Mouse (Mus musculus) embryonic facial prominence, embryonic 13.5 days (tissue): ENCODE data around the gene Mybpc2. TPM values are rescaled to one million over a fixed set of nuclear protein-coding genes. Genes with fewer than 3 reads are reported as not detected.
A peak's percentile ranks its signal among the peaks of the same experiment; 100 is the strongest.

Source experiments
- ATAC-seq: fragments of 200-750 bp; cut with Nextera tagmentation; 2 replicates; pipeline ENCODE4 v1.8.0; 2017; ENCODE audit warnings: low read depth; ENCODE audit not compliant: insufficient number of reproducible peaks, insufficient read depth, low FRiP score, low TSS enrichment
- H3K27ac ChIP-seq: fragments of 300-500 bp; sonication (generic); 2 replicates; pipeline ENCODE4 v1.5.1; 2015; ENCODE audit warnings: moderate library complexity, mild to moderate bottlenecking, inconsistent platforms
- H3K27me3 ChIP-seq: fragments of 300-500 bp; sonication (generic); 2 replicates; pipeline ENCODE4 v1.6.1; 2015; ENCODE audit warnings: mild to moderate bottlenecking, inconsistent platforms
- H3K36me3 ChIP-seq: fragments of 300-500 bp; sonication (generic); 2 replicates; pipeline ENCODE4 v1.6.1; 2015; ENCODE audit warnings: mild to moderate bottlenecking, inconsistent platforms
- H3K4me1 ChIP-seq: fragments of 300-500 bp; sonication (generic); 2 replicates; pipeline ENCODE4 v1.6.1; 2015; ENCODE audit warnings: inconsistent platforms
- H3K4me2 ChIP-seq: fragments of 300-500 bp; sonication (generic); 2 replicates; pipeline ENCODE4 v1.6.1; 2015; ENCODE audit warnings: moderate library complexity, mild to moderate bottlenecking, inconsistent platforms
- H3K4me3 ChIP-seq: fragments of 300-500 bp; sonication (generic); 2 replicates; pipeline ENCODE4 v1.5.1; 2015; ENCODE audit warnings: mild to moderate bottlenecking, inconsistent platforms
- H3K9ac ChIP-seq: fragments of 300-500 bp; sonication (generic); 2 replicates; pipeline ENCODE4 v1.6.1; 2015; ENCODE audit warnings: mild to moderate bottlenecking, inconsistent platforms
- H3K9me3 ChIP-seq: fragments of 300-500 bp; sonication (generic); 2 replicates; pipeline ENCODE4 v1.6.1; 2016; ENCODE audit warnings: inconsistent platforms
- WGBS: fragments of 180-500 bp; shearing (Covaris S2); methylation state at CpG from one replicate; pipeline ENCODE4 v1.1.7; 2015; ENCODE audit warnings: mixed read lengths; 5-methylcytosine and 5-hydroxymethylcytosine counted together
- polyA plus RNA-seq: library from polyadenylated mRNA; unstranded; fragments of >200 nt; fragmentation: Nextera tagmentation; extraction: Ambion mirVana; gene quantifications from 2 replicates; pipeline ENCODE4 v1.2.1, GENCODE M21; 2015

The Mybpc2 gene
- polyA plus RNA-seq, 1 experiment from 2014 or later: 0.13 TPM

GRCm38 (mm10) chr7:44553826-44554225 lies 29.4 kb upstream of the Mybpc2 start, which contains the start of gene Nr1h2:
Gene Nr1h2, minus strand, starts transcription at chr7:44553951.
- under 1% methylated on average over 22 of the region's 22 CpGs for WGBS
- ATAC-seq: peak; percentile 62; the same call in 1 of the 2 replicates
- H3K9me3 ChIP-seq: no peaks in the 10 kb centered on the region
- peak within 1 kb of the TSS; percentile 78 for H3K9ac ChIP-seq
- peak within 1 kb of the TSS; percentile 88 for H3K4me3 ChIP-seq
- H3K36me3 ChIP-seq: peaks cover 33% of the 10 kb centered on the region
- H3K27ac ChIP-seq: peak within 1 kb of the TSS; percentile 98
- H3K4me2 ChIP-seq: peak within 1 kb of the TSS; percentile 67
- H3K4me1 ChIP-seq: peaks cover 10% of the 10 kb centered on the region
- H3K27me3 ChIP-seq: no peaks in the 10 kb centered on the region

GRCm38 (mm10) chr7:44553196-44553764 lies 28.8 kb upstream of the Mybpc2 start:
- 1% methylated on average over 32 of the region's 32 CpGs for WGBS

DNA sequence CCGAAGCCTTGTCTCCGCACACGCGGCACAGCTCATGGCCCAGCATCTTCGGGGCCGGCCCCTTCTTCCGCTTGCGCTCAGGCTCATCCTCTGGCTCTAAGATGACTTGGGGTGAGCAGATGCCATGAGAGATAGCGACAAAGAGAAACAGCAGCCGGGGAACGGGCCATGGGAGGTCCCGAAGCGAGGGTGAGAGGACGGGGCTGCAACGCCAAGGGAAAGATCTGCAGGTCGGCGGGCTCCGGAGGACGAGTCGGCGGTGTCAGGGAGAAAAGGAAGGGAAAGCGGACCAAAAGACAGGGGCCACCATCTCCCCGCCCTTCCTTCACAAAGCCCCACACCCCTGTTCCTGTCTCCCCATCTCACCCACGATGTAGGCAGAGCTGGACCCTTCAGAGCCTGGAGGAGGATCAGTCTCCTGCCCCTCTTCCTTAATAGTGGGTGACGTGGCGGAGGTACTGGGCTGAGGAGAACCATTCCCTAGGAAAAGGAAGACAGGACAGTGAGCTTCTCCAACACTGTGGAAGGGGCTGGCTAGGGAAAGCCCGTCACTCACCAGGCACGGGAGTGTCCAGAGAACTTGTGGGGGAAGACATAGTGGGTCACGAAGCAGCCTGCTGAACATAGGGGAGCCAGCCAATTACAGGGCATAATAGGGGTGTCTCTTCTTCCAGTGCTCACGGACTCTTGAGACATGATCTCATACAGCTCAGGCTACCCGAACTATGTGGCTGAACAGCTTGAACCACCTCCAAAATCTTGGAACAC lies 27.9 kb upstream of the Mybpc2 start:
- 89% methylated on average over 28 of the region's 31 CpGs for WGBS
- H3K36me3 ChIP-seq: peaks cover 33% of the 10 kb centered on the region
- H3K4me2 ChIP-seq: peak overlapping the region; percentile 67
- no peaks in the 10 kb centered on the region for H3K9me3 ChIP-seq
- H3K4me3 ChIP-seq: peak overlapping the region; percentile 88
- no peak for ATAC-seq
- H3K27ac ChIP-seq: peak overlapping the region; percentile 98
- H3K27me3 ChIP-seq: no peaks in the 10 kb centered on the region
- peaks cover 19% of the 10 kb centered on the region for H3K4me1 ChIP-seq
- peak overlapping the region; percentile 51; the same call in 1 of the 2 replicates for H3K9ac ChIP-seq

More at GRCm38 (mm10) chr7:44553196-44553764, 28.8 kb upstream of the Mybpc2 start:
- Histone ChIP-seq H3K36me3 (peaks cover 33% of the 10 kb centered on the region), H3K4me3 (peak overlapping the region; percentile 88), H3K4me2 (peak overlapping the region; percentile 67), H3K27ac (peak overlapping the region; percentile 98), H3K9me3 (no peaks in the 10 kb centered on the region), H3K27me3 (no peaks in the 10 kb centered on the region), H3K9ac (peak overlapping the region; percentile 78), H3K4me1 (peaks cover 10% of the 10 kb centered on the region)
- ATAC-seq: peak; percentile 70

- 80% methylated on average over 22 of the region's 22 CpGs for WGBS
- Histone ChIP-seq H3K4me1 (peaks cover 25% of the 10 kb centered on the region), H3K9me3 (no peaks in the 10 kb centered on the region), H3K36me3 (peaks cover 33% of the 10 kb centered on the region), H3K9ac (no peak overlapping the region), H3K27ac (no peak overlapping the region), H3K4me2 (no peak overlapping the region), H3K27me3 (no peaks in the 10 kb centered on the region), H3K4me3 (no peak overlapping the region)
- ATAC-seq: no peak
Measured at GRCm38 (mm10) chr7:44551731-44552130, 27.3 kb upstream of the Mybpc2 start.

DNA sequence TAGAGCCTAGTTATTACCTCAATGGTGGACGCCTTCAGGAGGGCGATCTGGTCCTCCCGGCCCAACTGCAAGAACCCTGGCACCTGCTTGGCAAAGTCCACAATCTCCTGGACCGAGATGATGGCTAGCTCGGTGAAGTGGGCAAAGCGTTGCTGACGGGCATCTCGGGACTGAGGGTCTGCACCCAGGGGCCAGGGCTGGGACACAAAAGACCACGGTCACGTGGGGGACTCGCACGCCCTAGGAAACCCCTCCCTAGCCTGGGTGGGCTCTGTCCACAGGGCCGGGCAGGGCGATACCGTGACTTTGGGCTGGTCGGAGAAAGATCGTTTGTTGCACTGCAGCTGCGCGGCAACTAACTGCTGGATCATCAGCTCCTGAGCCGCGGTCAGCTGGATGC lies 26.8 kb upstream of the Mybpc2 start:
- Histone ChIP-seq H3K27me3 (no peaks in the 10 kb centered on the region), H3K4me2 (no peak overlapping the region), H3K4me1 (peaks cover 25% of the 10 kb centered on the region), H3K9ac (no peak overlapping the region), H3K27ac (no peak overlapping the region), H3K9me3 (no peaks in the 10 kb centered on the region), H3K36me3 (peaks cover 33% of the 10 kb centered on the region), H3K4me3 (no peak overlapping the region)
- WGBS: 93% methylated on average over 21 of the region's 21 CpGs
- ATAC-seq: no peak

- WGBS: 93% methylated on average over 12 of the region's 12 CpGs
- Histone ChIP-seq H3K9ac (no peak overlapping the region), H3K27ac (no peak overlapping the region), H3K27me3 (no peaks in the 10 kb centered on the region), H3K4me2 (no peak overlapping the region), H3K9me3 (no peaks in the 10 kb centered on the region; the same call in 1 of the 2 replicates), H3K4me3 (no peak overlapping the region), H3K36me3 (peaks cover 37% of the 10 kb centered on the region), H3K4me1 (peaks cover 25% of the 10 kb centered on the region)
- ATAC-seq: no peak
Measured at GRCm38 (mm10) chr7:44550409-44550678, 25.9 kb upstream of the Mybpc2 start.

GRCm38 (mm10) chr7:44549621-44550408 lies 25.4 kb upstream of the Mybpc2 start:
- Histone ChIP-seq H3K36me3 (peaks cover 37% of the 10 kb centered on the region), H3K9ac (no peak overlapping the region), H3K4me2 (no peak overlapping the region), H3K27ac (no peak overlapping the region), H3K4me3 (no peak overlapping the region), H3K4me1 (peaks cover 25% of the 10 kb centered on the region), H3K27me3 (no peaks in the 10 kb centered on the region), H3K9me3 (no peaks in the 10 kb centered on the region; the same call in 1 of the 2 replicates)
- no peak for ATAC-seq
- WGBS: 94% methylated on average over 23 of the region's 23 CpGs

GRCm38 (mm10) chr7:44548497-44549087 lies 24.1 kb upstream of the Mybpc2 start, which contains the start of gene Pold1:
Gene Pold1, minus strand, starts transcription at chr7:44548849.
- Histone ChIP-seq H3K9ac (peak within 1 kb of the TSS; percentile 78), H3K4me2 (peak within 1 kb of the TSS; percentile 84), H3K27ac (peak within 1 kb of the TSS; percentile 86), H3K9me3 (no peaks in the 10 kb centered on the region; the same call in 1 of the 2 replicates), H3K36me3 (peaks cover 37% of the 10 kb centered on the region), H3K4me1 (peaks cover 25% of the 10 kb centered on the region), H3K27me3 (no peaks in the 10 kb centered on the region), H3K4me3 (peak within 1 kb of the TSS; percentile 71)
- ATAC-seq: peak; percentile 91
- WGBS: under 1% methylated on average over 43 of the region's 43 CpGs

- WGBS: 21% methylated on average over 5 of the region's 5 CpGs
- peak overlapping the region; percentile 84 for H3K4me2 ChIP-seq
- H3K9ac ChIP-seq: peak overlapping the region; percentile 78
- ATAC-seq: no peak
- H3K4me3 ChIP-seq: peak overlapping the region; percentile 71
- H3K27me3 ChIP-seq: no peaks in the 10 kb centered on the region
- no peaks in the 10 kb centered on the region; the same call in 1 of the 2 replicates for H3K9me3 ChIP-seq
- no peak overlapping the region for H3K27ac ChIP-seq
- H3K36me3 ChIP-seq: peaks cover 42% of the 10 kb centered on the region
- H3K4me1 ChIP-seq: peaks cover 19% of the 10 kb centered on the region
Measured at GRCm38 (mm10) chr7:44547725-44548124, 23.3 kb upstream of the Mybpc2 start.

DNA sequence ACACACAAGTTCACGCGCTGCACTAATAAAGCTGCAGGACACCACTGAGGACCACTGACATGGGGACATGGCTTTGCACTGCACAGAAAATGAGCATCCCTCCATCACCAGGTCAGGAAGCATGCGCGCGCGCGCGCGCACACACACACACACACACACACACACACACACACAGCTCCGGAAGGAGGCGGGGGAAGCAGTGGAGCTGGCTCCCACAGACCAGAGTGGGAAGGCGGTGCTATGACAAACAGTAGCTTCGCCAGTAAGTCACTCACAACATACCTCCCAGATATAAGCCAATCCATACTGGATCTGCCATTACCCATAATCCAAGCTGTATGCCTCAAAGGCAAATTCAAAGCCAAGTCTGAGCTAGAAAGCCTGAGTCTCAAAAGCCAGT lies 22.6 kb upstream of the Mybpc2 start:
- Histone ChIP-seq H3K9ac (peak overlapping the region; percentile 78), H3K36me3 (peaks cover 43% of the 10 kb centered on the region), H3K4me3 (peak overlapping the region; percentile 71), H3K4me1 (peaks cover 14% of the 10 kb centered on the region), H3K9me3 (no peaks in the 10 kb centered on the region; the same call in 1 of the 2 replicates), H3K27ac (no peak overlapping the region), H3K27me3 (no peaks in the 10 kb centered on the region), H3K4me2 (peak overlapping the region; percentile 84)
- WGBS: 97% methylated on average over 13 of the region's 13 CpGs
- ATAC-seq: no peak

DNA sequence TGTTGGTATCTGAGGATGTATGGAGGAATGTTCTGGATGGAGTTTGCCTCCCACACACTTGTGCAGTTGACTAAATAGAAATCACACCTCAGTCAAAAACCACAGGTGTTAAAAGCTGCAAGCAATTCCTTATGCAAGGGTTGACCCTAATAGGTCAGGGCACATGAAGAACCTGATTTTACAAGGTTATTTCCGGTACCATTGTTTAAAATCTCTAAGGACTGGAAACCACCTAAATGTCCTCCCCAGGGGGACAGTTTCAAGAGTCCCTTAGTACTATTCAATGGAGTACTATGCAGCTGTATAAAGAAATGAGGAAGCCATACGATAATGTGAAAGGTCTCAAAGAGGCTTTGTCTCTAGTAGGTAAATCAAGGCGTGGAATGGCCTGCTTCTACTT lies 21.8 kb upstream of the Mybpc2 start:
- H3K27me3 ChIP-seq: no peaks in the 10 kb centered on the region
- 98% methylated on average over 3 of the region's 3 CpGs for WGBS
- H3K4me1 ChIP-seq: peaks cover 14% of the 10 kb centered on the region
- H3K9me3 ChIP-seq: no peaks in the 10 kb centered on the region; the same call in 1 of the 2 replicates
- H3K4me3 ChIP-seq: no peak overlapping the region
- H3K9ac ChIP-seq: no peak overlapping the region
- H3K36me3 ChIP-seq: peaks cover 43% of the 10 kb centered on the region
- H3K4me2 ChIP-seq: no peak overlapping the region
- no peak overlapping the region for H3K27ac ChIP-seq
- ATAC-seq: no peak
